Comparison of ENCODE assay signal across 17 mouse cellular contexts in the genomic region with DNA sequence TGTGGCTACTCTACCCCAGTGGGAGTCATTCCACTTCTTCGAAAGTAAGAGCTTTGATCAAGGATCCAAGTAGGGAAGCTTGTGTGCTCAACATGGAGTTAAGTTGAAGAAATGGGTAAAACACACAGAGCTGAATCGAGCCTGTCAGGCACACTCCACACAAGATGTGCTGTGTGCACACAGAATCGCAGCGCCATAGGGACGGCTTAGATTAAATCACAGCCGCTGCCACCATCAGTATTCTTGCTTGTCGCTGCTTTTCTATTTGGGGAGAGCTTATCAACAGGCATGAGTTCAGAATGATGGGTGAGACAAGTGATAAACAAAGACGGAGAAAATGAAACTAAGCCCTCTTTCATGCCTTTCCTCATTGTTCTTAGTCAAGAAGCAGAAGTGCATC.
DNase-seq lines count a peak whose midpoint lies in the region; ATAC-seq and TF ChIP-seq lines count a peak whose summit lies in the region.
"Had no signal": no experiment of that assay in that cellular context is flagged by ENCODE, and none has a peak within 500 bp of the region (broad histone marks: within the 10 kb centered on the region; RNA-seq: fewer than 3 reads in every experiment).

No protein-coding gene starts in this region.

- H3K9me3 ChIP-seq in heart, embryonic 14.5 days (ENCODE audit: control insufficient read depth, low read length): no peaks in the 10 kb centered on the region
- H3K9me3 ChIP-seq in forebrain, embryonic 14.5 days (replicated peaks; ENCODE audit: control insufficient read depth, low read length): no peaks in the 10 kb centered on the region
- H3K9me3 ChIP-seq: kidney, embryonic 15.5 days; limb, embryonic 12.5 days; neural tube, embryonic 12.5 days had no signal

- no peak overlapping the region for H3K9ac ChIP-seq in heart, embryonic 14.5 days (ENCODE audit: low read length)
- H3K9ac ChIP-seq in forebrain, embryonic 14.5 days (ENCODE audit: low read length): no peak overlapping the region
- H3K9ac ChIP-seq: kidney, embryonic 15.5 days; limb, embryonic 12.5 days; liver, embryonic 14.5 days; neural tube, embryonic 12.5 days had no signal

- no peaks in the 10 kb centered on the region for H3K4me1 ChIP-seq in heart, embryonic 14.5 days (ENCODE audit: control insufficient read depth in 2 of 2, insufficient read depth in 2 of 2, low read length in 2 of 2)
- H3K4me1 ChIP-seq in forebrain, embryonic 14.5 days (ENCODE audit: control insufficient read depth, insufficient read depth, low read length): no peaks in the 10 kb centered on the region
- H3K4me1 ChIP-seq: kidney, embryonic 15.5 days; limb, embryonic 12.5 days; neural tube, embryonic 12.5 days had no signal

- H3K4me3 ChIP-seq in heart, embryonic 14.5 days (ENCODE audit: control insufficient read depth in 1 of 2, insufficient read depth in 1 of 2, low read depth in 1 of 2, low read length in 2 of 2): peak overlapping the region; percentile 22 to 26; a peak in 3 of 4 replicates
- H3K4me3 ChIP-seq in left cerebral cortex, adult 2 months: peak overlapping the region; percentile 38
- H3K4me3 ChIP-seq in forebrain, embryonic 14.5 days (ENCODE audit: low read depth, low read length): no peak overlapping the region
- H3K4me3 ChIP-seq: kidney, embryonic 15.5 days; limb, embryonic 12.5 days; neural tube, embryonic 12.5 days had no signal

- no peaks in the 10 kb centered on the region for H3K36me3 ChIP-seq in heart, embryonic 14.5 days (ENCODE audit: control insufficient read depth, insufficient read depth, low read length)
- no peaks in the 10 kb centered on the region for H3K36me3 ChIP-seq in forebrain, embryonic 14.5 days (ENCODE audit: control insufficient read depth, insufficient read depth, low read length)
- H3K36me3 ChIP-seq: G1E; kidney, embryonic 15.5 days; limb, embryonic 12.5 days; neural tube, embryonic 12.5 days had no signal

- WGBS in heart, embryonic 14.5 days: 43% methylated on average over 8 of the region's 8 CpGs
- WGBS in forebrain, embryonic 14.5 days: 34% methylated on average over 8 of the region's 8 CpGs

- no peak for DNase-seq in heart, postnatal 4 days
- no peak for DNase-seq in left cerebral cortex, adult 2 months (ENCODE audit: extremely low spot score in 1 of 2, low spot score in 2 of 2)
- DNase-seq in left cerebral cortex, adult 8-10 months (ENCODE audit: low spot score in 2 of 2): no peak
- DNase-seq in brain, adult 2 months (ENCODE audit: low read depth, low spot score): peak; percentile 6
- peak; percentile 31 for DNase-seq in forebrain, embryonic 14.5 days (ENCODE audit: low spot score)
- no peak for DNase-seq in urinary bladder, postnatal 10 days (ENCODE audit: low spot score)
- DNase-seq: adrenal gland, adult 2 months; cerebellum, adult 2 months; gastrocnemius, postnatal 25 days; thymus, postnatal 25 days had no signal

- no peaks in the 10 kb centered on the region for H3K27me3 ChIP-seq in heart, embryonic 14.5 days (ENCODE audit: control insufficient read depth, insufficient read depth, low read length)
- H3K27me3 ChIP-seq in forebrain, embryonic 14.5 days (replicated peaks; ENCODE audit: control insufficient read depth, insufficient read depth, low read length): no peaks in the 10 kb centered on the region
- H3K27me3 ChIP-seq: kidney, embryonic 15.5 days; limb, embryonic 12.5 days; neural tube, embryonic 12.5 days had no signal

- intact Hi-C loops in left cerebral cortex, adult 2 months (cut with DNase I): no loop called here

- no peak overlapping the region for H3K27ac ChIP-seq in heart, embryonic 14.5 days (replicated peaks in 1 of 2; ENCODE audit: control insufficient read depth in 1 of 2, insufficient read depth in 1 of 2, low read depth in 2 of 2, low read length in 2 of 2)
- no peak overlapping the region for H3K27ac ChIP-seq in left cerebral cortex, adult 2 months
- H3K27ac ChIP-seq in forebrain, embryonic 14.5 days (ENCODE audit: low read depth, low read length): no peak overlapping the region
- H3K27ac ChIP-seq: kidney, embryonic 15.5 days; limb, embryonic 12.5 days; liver, embryonic 14.5 days; neural tube, embryonic 12.5 days had no signal

- ATAC-seq in heart, embryonic 14.5 days (ENCODE audit: insufficient number of reproducible peaks, insufficient read depth, low FRiP score, low read depth): no peak
- ATAC-seq in forebrain, embryonic 14.5 days: no peak; the same call in 1 of the 2 replicates
- no peak for ATAC-seq in granulocyte monocyte progenitor cell, adult 5-6 weeks (replicated peaks; ENCODE audit: poor library complexity, severe bottlenecking)

- TF ChIP-seq CTCF in left cerebral cortex, adult 2 months (IDR thresholded peaks at IDR 0.05): no peak

- peak overlapping the region; percentile 49 for H3K4me2 ChIP-seq in heart, embryonic 14.5 days (ENCODE audit: low read length)
- no peak overlapping the region for H3K4me2 ChIP-seq in forebrain, embryonic 14.5 days (ENCODE audit: low read length)
- H3K4me2 ChIP-seq: kidney, embryonic 15.5 days; limb, embryonic 12.5 days; neural tube, embryonic 12.5 days had no signal

Comparison
In these comparisons a context has a peak if more than half of its experiments do, and no peak if none do; other contexts are left out.
1. DNase-seq: peak in brain, adult 2 months (single experiment) and forebrain, embryonic 14.5 days (single experiment); none in heart, postnatal 4 days (single experiment), left cerebral cortex, adult 2 months (0 of 2), left cerebral cortex, adult 8-10 months (0 of 2) and urinary bladder, postnatal 10 days (single experiment).